Mouse (Mus musculus) MEL (cell line): ENCODE data around the gene Lrrc4c. TPM values are rescaled to one million over a fixed set of nuclear protein-coding genes. Genes with fewer than 3 reads are reported as not detected.

Experiments used
- DNase-seq: peaks from one replicate; pipeline ENCODE4 v3.0.0; 2011; ENCODE audit warnings: low read depth, low spot score
- H3K27ac ChIP-seq: 2 replicates; pipeline ENCODE4 v1.5.1; 2012; ENCODE audit warnings: low read depth, mild to moderate bottlenecking, control low read depth, low read length, moderate library complexity; ENCODE audit not compliant: control insufficient read depth
- H3K27me3 ChIP-seq, 2 experiments: fragments of 150-350 bp in 1 of 2; sonication (generic) in 1 of 2; 2 replicates each; pipeline ENCODE4 v1.6.1; 2012; ENCODE audit warnings: low read length in 2 of 2, mild to moderate bottlenecking in 2 of 2, improper control_type of control experiment in 1 of 2, moderate library complexity in 1 of 2; ENCODE audit not compliant: insufficient read depth in 2 of 2, control insufficient read depth in 1 of 2
- H3K36me3 ChIP-seq, 2 experiments: 2 replicates each; pipeline ENCODE4 v1.6.1; 2012 to 2014; ENCODE audit warnings: low read length in 2 of 2, improper control_type of control experiment in 1 of 2, inconsistent platforms in 1 of 2, mild to moderate bottlenecking in 1 of 2; ENCODE audit not compliant: insufficient read depth in 2 of 2, control insufficient read depth in 1 of 2
- H3K4me1 ChIP-seq, 2 experiments: fragments of 150-350 bp in 1 of 2; sonication (generic) in 1 of 2; 2 replicates each; pipeline ENCODE4 v1.6.1; 2012; ENCODE audit warnings: low read length in 2 of 2, improper control_type of control experiment in 1 of 2, mild to moderate bottlenecking in 1 of 2; ENCODE audit not compliant: insufficient read depth in 2 of 2, control insufficient read depth in 1 of 2
- H3K4me3 ChIP-seq, 2 experiments: fragments of 150-350 bp in 1 of 2; sonication (generic) in 1 of 2; 2 replicates each; pipeline ENCODE4 v1.5.1; 2012; ENCODE audit warnings: low read depth in 2 of 2, low read length in 2 of 2, mild to moderate bottlenecking in 2 of 2, moderate library complexity in 2 of 2, control low read depth in 1 of 2, improper control_type of control experiment in 1 of 2; ENCODE audit not compliant: control insufficient read depth in 1 of 2, insufficient read depth in 1 of 2
- H3K79me2 ChIP-seq: 2 replicates; pipeline ENCODE4 v1.6.1; 2012; ENCODE audit warnings: mild to moderate bottlenecking, low read length, moderate library complexity; ENCODE audit not compliant: control insufficient read depth, poor library complexity, insufficient read depth
- H3K9ac ChIP-seq: 2 replicates; pipeline ENCODE4 v1.6.1; 2012; ENCODE audit warnings: low read depth, mild to moderate bottlenecking, control low read depth, low read length, moderate library complexity; ENCODE audit not compliant: control insufficient read depth, poor library complexity, severe bottlenecking
- H3K9me3 ChIP-seq: fragments of 150-350 bp; sonication (generic); replicated peaks from 2 replicates; pipeline ENCODE4 v1.6.1; 2012; ENCODE audit warnings: mild to moderate bottlenecking, low read length, improper control_type of control experiment, moderate library complexity; ENCODE audit not compliant: insufficient read depth
- CTCF ChIP-seq, 3 experiments: IDR thresholded peaks in 2 of 3; conservative IDR thresholded peaks in 1 of 3; 2 replicates each; pipeline ENCODE4 v1.5.1; 2011 to 2012; ENCODE audit warnings: low read length in 3 of 3, low read depth in 2 of 3, mild to moderate bottlenecking in 2 of 3, improper control_type of control experiment in 1 of 3, inconsistent platforms in 1 of 3, mixed read lengths in 1 of 3, moderate library complexity in 1 of 3; ENCODE audit not compliant: control insufficient read depth in 1 of 3, insufficient read depth in 1 of 3, poor library complexity in 1 of 3, severe bottlenecking in 1 of 3
- E2F4 ChIP-seq: IDR thresholded peaks from 2 replicates; pipeline ENCODE4 v1.6.1; 2011; ENCODE audit warnings: low read depth, low read length, improper control_type of control experiment, borderline replicate concordance
- ELF1 ChIP-seq: IDR thresholded peaks from 2 replicates; pipeline ENCODE4 v1.6.1; 2014; ENCODE audit warnings: low read depth, mild to moderate bottlenecking, inconsistent platforms, low read length, improper control_type of control experiment, moderate library complexity
- EP300 ChIP-seq, 2 experiments: IDR thresholded peaks; 2 replicates each; pipeline ENCODE4 v1.6.1; 2011; ENCODE audit warnings: improper control_type of control experiment in 2 of 2, low read length in 2 of 2, low read depth in 1 of 2, mild to moderate bottlenecking in 1 of 2
- ETS1 ChIP-seq: IDR thresholded peaks from 2 replicates; pipeline ENCODE4 v1.6.1; 2012; ENCODE audit warnings: low read depth, mild to moderate bottlenecking, inconsistent platforms, low read length, improper control_type of control experiment, moderate library complexity
- GATA1 ChIP-seq: IDR thresholded peaks from 2 replicates; pipeline ENCODE4 v1.6.1; 2011; ENCODE audit warnings: low read depth, low read length, improper control_type of control experiment
- JUND ChIP-seq: IDR thresholded peaks from 2 replicates; pipeline ENCODE4 v1.6.1; 2011; ENCODE audit warnings: low read depth, mild to moderate bottlenecking, improper control_type of control experiment, low read length
- KAT2A ChIP-seq: conservative IDR thresholded peaks from 2 replicates; pipeline ENCODE4 v1.6.1; 2012; ENCODE audit warnings: low read depth, low read length, improper control_type of control experiment, inconsistent platforms
- MAZ ChIP-seq: IDR thresholded peaks from 2 replicates; pipeline ENCODE4 v1.6.1; 2012; ENCODE audit warnings: low read depth, mild to moderate bottlenecking, inconsistent platforms, low read length, improper control_type of control experiment
- MXI1 ChIP-seq: IDR thresholded peaks from 2 replicates; pipeline ENCODE4 v1.6.1; 2011; ENCODE audit warnings: mild to moderate bottlenecking, low read depth, low read length, improper control_type of control experiment
- MYB ChIP-seq: IDR thresholded peaks from 2 replicates; pipeline ENCODE4 v1.6.1; 2011; ENCODE audit warnings: mild to moderate bottlenecking, low read depth, low read length, improper control_type of control experiment
- MYC ChIP-seq: IDR thresholded peaks from 2 replicates; pipeline ENCODE4 v1.6.1; 2011; ENCODE audit warnings: low read depth, mild to moderate bottlenecking, low read length, improper control_type of control experiment, moderate library complexity
- POLR2AphosphoS2 ChIP-seq: IDR thresholded peaks from 2 replicates; pipeline ENCODE4 v1.6.1; 2011; ENCODE audit warnings: low read length, improper control_type of control experiment
- POLR2AphosphoS5 ChIP-seq: IDR thresholded peaks from 2 replicates; pipeline ENCODE4 v1.6.1; 2012; ENCODE audit warnings: low read depth, borderline replicate concordance, mild to moderate bottlenecking, inconsistent platforms, low read length, moderate library complexity, mixed read lengths
- RAD21 ChIP-seq: IDR thresholded peaks from 2 replicates; pipeline ENCODE4 v1.6.1; 2011; ENCODE audit warnings: mild to moderate bottlenecking, low read depth, low read length, improper control_type of control experiment
- SIN3A ChIP-seq: IDR thresholded peaks from 2 replicates; pipeline ENCODE4 v1.6.1; 2012; ENCODE audit warnings: low read length, improper control_type of control experiment, inconsistent platforms
- TCF12 ChIP-seq: IDR thresholded peaks from 2 replicates; pipeline ENCODE4 v1.6.1; 2014; ENCODE audit warnings: low read depth, mild to moderate bottlenecking, inconsistent platforms, low read length, improper control_type of control experiment, moderate library complexity
- UBTF ChIP-seq: IDR thresholded peaks from 2 replicates; pipeline ENCODE4 v1.6.1; 2012; ENCODE audit warnings: low read depth, mild to moderate bottlenecking, inconsistent platforms, low read length, improper control_type of control experiment, moderate library complexity, borderline replicate concordance; ENCODE audit not compliant: insufficient read depth
- USF1 ChIP-seq: IDR thresholded peaks from 2 replicates; pipeline ENCODE4 v1.6.1; 2014; ENCODE audit warnings: low read depth, mild to moderate bottlenecking, inconsistent platforms, low read length, improper control_type of control experiment, moderate library complexity
- USF2 ChIP-seq, 2 experiments: IDR thresholded peaks; 2 replicates each; pipeline ENCODE4 v1.6.1; 2011 to 2012; ENCODE audit warnings: improper control_type of control experiment in 2 of 2, low read length in 2 of 2, borderline replicate concordance in 1 of 2, inconsistent platforms in 1 of 2, low read depth in 1 of 2, mild to moderate bottlenecking in 1 of 2; ENCODE audit not compliant: insufficient read depth in 1 of 2
- ZMIZ1 ChIP-seq: IDR thresholded peaks from 2 replicates; pipeline ENCODE4 v1.6.1; 2012; ENCODE audit warnings: low read depth, mild to moderate bottlenecking, inconsistent platforms, low read length, improper control_type of control experiment, moderate library complexity
- ZNF384 ChIP-seq: IDR thresholded peaks from 2 replicates; pipeline ENCODE4 v1.6.1; 2012; ENCODE audit warnings: low read depth, mild to moderate bottlenecking, inconsistent platforms, low read length, improper control_type of control experiment
- polyA plus RNA-seq, 2 experiments: library from polyadenylated mRNA; stranded (reverse) in 1 of 2; unstranded in 1 of 2; fragments of >175 nt in 1 of 2; fragments of >200 nt in 1 of 2; gene quantifications; 2 replicates each; pipeline versions ENCODE4 v1.2.1 to v1.2.4; 2012; ENCODE audit warnings: low replicate concordance in 2 of 2, low read depth in 1 of 2; ENCODE audit not compliant: insufficient read length in 2 of 2, insufficient read depth in 1 of 2, missing spikeins in 1 of 2
- total RNA-seq: library from RNA; depleted of rRNA; stranded (reverse); fragments of 300-350 nt; gene quantifications from 2 replicates; pipeline ENCODE4 v1.2.3, GENCODE M21; 2012

Lrrc4c gene
- total and polyA plus RNA-seq, 3 experiments: not detected

DNA sequence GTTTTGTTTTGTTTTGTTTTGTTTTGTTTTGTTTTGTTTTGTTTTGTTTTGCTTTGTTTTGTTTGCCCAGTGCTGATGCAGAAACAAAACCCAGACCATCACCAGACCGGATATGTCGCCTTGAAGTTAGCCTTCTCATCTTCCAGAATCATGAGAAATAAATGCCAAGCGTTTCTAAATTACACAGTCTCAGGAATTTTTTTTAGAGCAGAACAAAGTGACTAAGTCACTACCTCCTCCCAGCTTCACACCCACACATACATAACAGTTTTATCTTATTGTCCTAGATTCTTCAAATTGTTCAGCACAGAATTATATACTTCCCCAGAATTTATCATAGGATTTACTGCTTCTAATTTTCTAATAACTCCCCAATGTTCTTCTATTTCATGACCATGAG is 1272.6 kb downstream of the Lrrc4c start:
- no peak for DNase-seq
- H3K27ac ChIP-seq: no peak overlapping the region
- H3K4me1 ChIP-seq: no peaks in the 10 kb centered on the region
- H3K79me2 ChIP-seq: no peaks in the 10 kb centered on the region
- no peaks in the 10 kb centered on the region for H3K36me3 ChIP-seq
- H3K9me3 ChIP-seq: no peaks in the 10 kb centered on the region
- no peak for TF ChIP-seq KAT2A
- no peak for TF ChIP-seq ZMIZ1
- no peak for TF ChIP-seq MAZ
- TF ChIP-seq ETS1: no peak
- TF ChIP-seq CTCF (IDR thresholded peaks at IDR 0.05 in 2 of 3, conservative IDR thresholded peaks at IDR 0.05 in 1 of 3; ENCODE audit: control insufficient read depth in 1 of 3, insufficient read depth in 1 of 3, low read depth in 2 of 3, low read length in 3 of 3, poor library complexity in 1 of 3, severe bottlenecking in 1 of 3): no peak
- no peak for TF ChIP-seq TCF12
- TF ChIP-seq SIN3A: no peak
- no peak for TF ChIP-seq USF2 (IDR thresholded peaks at IDR 0.05; ENCODE audit: borderline replicate concordance in 1 of 2, insufficient read depth in 1 of 2, low read depth in 1 of 2, low read length in 2 of 2)
- TF ChIP-seq UBTF: no peak
- TF ChIP-seq POLR2AphosphoS5: no peak
- TF ChIP-seq ELF1: no peak
- no peak for TF ChIP-seq GATA1
- TF ChIP-seq RAD21: no peak
- TF ChIP-seq EP300 (IDR thresholded peaks at IDR 0.05; ENCODE audit: low read depth in 1 of 2, low read length in 2 of 2): no peak
- no peak for TF ChIP-seq MYB
- no peak for TF ChIP-seq JUND
- no peaks in the 10 kb centered on the region for H3K27me3 ChIP-seq
- no peak overlapping the region for H3K4me3 ChIP-seq
- H3K9ac ChIP-seq: no peak overlapping the region

DNA sequence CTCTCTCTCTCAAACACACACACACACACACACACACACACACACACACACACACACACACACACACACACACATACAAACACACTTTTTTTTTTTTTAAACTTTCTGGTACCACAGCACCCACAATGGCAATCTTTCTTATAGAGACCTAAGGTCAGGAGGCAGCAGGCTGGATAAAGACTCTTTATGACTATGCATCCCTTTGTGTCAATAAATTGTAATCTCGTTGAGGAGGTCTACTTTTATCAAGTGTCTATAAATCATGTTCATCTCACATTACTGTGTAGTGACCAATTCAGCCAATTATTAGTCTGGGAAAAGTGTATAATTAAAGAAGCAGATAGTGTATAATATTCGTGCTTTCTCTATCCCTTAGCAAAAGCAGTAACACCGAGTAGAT is 1286.2 kb downstream of the Lrrc4c start:
- no peak for DNase-seq
- Histone ChIP-seq H3K4me3 (no peak overlapping the region), H3K9ac (no peak overlapping the region), H3K9me3 (no peaks in the 10 kb centered on the region), H3K27ac (no peak overlapping the region), H3K4me1 (no peaks in the 10 kb centered on the region), H3K27me3 (no peaks in the 10 kb centered on the region), H3K79me2 (no peaks in the 10 kb centered on the region), H3K36me3 (no peaks in the 10 kb centered on the region)
- TF ChIP-seq JUND (no peak), CTCF (IDR thresholded peaks at IDR 0.05 in 2 of 3, conservative IDR thresholded peaks at IDR 0.05 in 1 of 3; ENCODE audit: control insufficient read depth in 1 of 3, insufficient read depth in 1 of 3, low read depth in 2 of 3, low read length in 3 of 3, poor library complexity in 1 of 3, severe bottlenecking in 1 of 3) (no peak), MXI1 (no peak), POLR2AphosphoS5 (no peak), ZNF384 (no peak), MYC (no peak), E2F4 (no peak), USF2 (IDR thresholded peaks at IDR 0.05; ENCODE audit: borderline replicate concordance in 1 of 2, insufficient read depth in 1 of 2, low read depth in 1 of 2, low read length in 2 of 2) (no peak), MAZ (no peak), ZMIZ1 (no peak), USF1 (no peak), GATA1 (no peak), TCF12 (no peak), SIN3A (no peak), POLR2AphosphoS2 (no peak)
